Mouse (Mus musculus): ENCODE results near the gene Ftl1. TPM values are rescaled to one million over a fixed set of nuclear protein-coding genes. Genes with fewer than 3 reads are reported as not detected.

Ftl1 gene
- total RNA-seq, 2 experiments from 2014 or later = 302 to 316 TPM

GRCm38 (mm10) chr7:45412421-45412820, 47.3 kb downstream of the Ftl1 start:
- DNase-seq = no peak

GRCm38 (mm10) chr7:45409497-45410163, 50.1 kb downstream of the Ftl1 start:
- no peak for DNase-seq

- no peak for DNase-seq
Observed at GRCm38 (mm10) chr7:45408949-45409348, 50.7 kb downstream of the Ftl1 start.

DNA sequence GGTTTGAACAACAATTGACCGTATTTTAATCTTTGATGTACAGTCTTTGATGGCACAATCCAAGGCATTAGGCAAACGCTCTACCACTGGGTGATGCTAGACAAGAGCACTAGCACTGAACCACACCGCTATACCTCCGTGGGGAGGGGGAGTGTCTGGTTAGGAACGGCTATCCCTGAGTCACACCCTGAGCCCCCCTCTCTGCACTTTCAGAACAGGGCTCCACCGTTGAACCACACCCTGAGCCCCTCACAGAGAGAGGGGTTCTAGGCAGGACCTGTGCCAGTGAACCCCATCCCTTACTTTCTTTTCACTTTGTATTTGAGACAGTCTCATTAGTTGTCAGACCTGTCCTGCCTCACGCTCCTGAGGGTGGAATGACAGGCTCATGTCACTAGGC, 51.3 kb downstream of the Ftl1 start:
- DNase-seq = no peak

Small RNAs within 50 kb of the gene (microRNA-seq; reads per million reads assigned to microRNA genes)
- 0 to 0.69 reads per million in 2 experiments for gene Gm22133

Other genes starting within 250 kb of the Ftl1 start
- gene Dkkl1, start 247.7 kb downstream of the Ftl1 start, total RNA-seq (2021) = not detected
- gene Tead2, start 244.1 kb downstream of the Ftl1 start, total RNA-seq (2021) = 10 to 100 TPM; 66.4 to 69.4 TPM
- gene Cd37, start 220.8 kb downstream of the Ftl1 start, total RNA-seq (2021) = 1 to 10 TPM; 2.1 to 3.6 TPM
- gene Slc6a16, start 218.8 kb downstream of the Ftl1 start, total RNA-seq (2021) = under 1 TPM in 1 of 2 experiments, not detected in 1; 0.18 TPM
- not detected for gene Slc6a21, start 182.4 kb downstream of the Ftl1 start, total RNA-seq (2021)
- 10 to 100 TPM; 26.2 to 29.2 TPM for gene Trpm4, start 126.1 kb downstream of the Ftl1 start, total RNA-seq (2021)
- 100 to 1,000 TPM; 182 to 202 TPM for gene Hrc, start 124.6 kb downstream of the Ftl1 start, total RNA-seq (2021)
- under 1 TPM; 0.26 to 0.34 TPM for gene Ppfia3, start 92.9 kb downstream of the Ftl1 start, total RNA-seq (2021)
- gene Lin7b, start 89.3 kb downstream of the Ftl1 start, total RNA-seq (2021) = 1 to 10 TPM; 1.5 to 2.4 TPM
- 100 to 1,000 TPM; 203 to 223 TPM for gene Snrnp70, start 64.1 kb downstream of the Ftl1 start, total RNA-seq (2021)
- under 1 TPM; 0.43 to 0.59 TPM for gene Kcna7, start 54.2 kb downstream of the Ftl1 start, total RNA-seq (2021)
- gene Ntf5, start 46.2 kb downstream of the Ftl1 start, total RNA-seq (2021) = under 1 TPM; 0.17 to 0.43 TPM
- gene Lhb, start 39.1 kb downstream of the Ftl1 start, total RNA-seq (2021) = not detected
- gene Gys1, start 25.0 kb downstream of the Ftl1 start, total RNA-seq (2021) = 10 to 100 TPM; 82.7 to 90.3 TPM
- gene Ruvbl2, start 21.8 kb downstream of the Ftl1 start, total RNA-seq (2021) = 10 to 100 TPM; 38.7 to 39.3 TPM
- gene Bax, start 7.0 kb upstream of the Ftl1 start, total RNA-seq (2021) = 10 to 100 TPM; 48.6 to 50.7 TPM
- 1 to 10 TPM in 1 of 2 experiments, not detected in 1; 1.1 TPM for gene Tulp2, start 22.0 kb upstream of the Ftl1 start, total RNA-seq (2021)
- gene Gm45808, start 26.9 kb upstream of the Ftl1 start, total RNA-seq (2021) = 1 to 10 TPM; 2.0 to 2.1 TPM
- 1 to 10 TPM; 3.5 to 4.7 TPM for gene Dhdh, start 28.9 kb upstream of the Ftl1 start, total RNA-seq (2021)
- gene Nucb1, start 50.5 kb upstream of the Ftl1 start, total RNA-seq (2021) = 100 to 1,000 TPM; 121 to 131 TPM
- gene Ppp1r15a, start 66.4 kb upstream of the Ftl1 start, total RNA-seq (2021) = 10 to 100 TPM; 40.7 to 42.1 TPM
- 1 to 10 TPM; 3.6 to 4.0 TPM for gene Plekha4, start 66.4 kb upstream of the Ftl1 start, total RNA-seq (2021)
- under 1 TPM in 1 of 2 experiments, not detected in 1; 0.20 TPM for gene Hsd17b14, start 95.0 kb upstream of the Ftl1 start, total RNA-seq (2021)
- gene Bcat2, start 110.3 kb upstream of the Ftl1 start, total RNA-seq (2021) = 10 to 100 TPM; 56.1 to 64.7 TPM
- not detected for gene Fgf21, start 155.6 kb upstream of the Ftl1 start, total RNA-seq (2021)
- not detected for gene Fut1, start 157.4 kb upstream of the Ftl1 start, total RNA-seq (2021)
- gene Izumo1, start 161.9 kb upstream of the Ftl1 start, total RNA-seq (2021) = under 1 TPM; 0.56 to 0.60 TPM
- 10 to 100 TPM; 50.0 to 50.5 TPM for gene Rasip1, start 167.6 kb upstream of the Ftl1 start, total RNA-seq (2021)
- gene Mamstr, start 180.1 kb upstream of the Ftl1 start, total RNA-seq (2021) = 10 to 100 TPM in 1 of 2 experiments, 1 to 10 TPM in 1; 8.8 to 11.7 TPM
- not detected for gene Fut2, start 206.5 kb upstream of the Ftl1 start, total RNA-seq (2021)
- gene Ntn5, start 224.1 kb upstream of the Ftl1 start, total RNA-seq (2021) = not detected
- under 1 TPM; 0.14 to 0.18 TPM for gene Sec1, start 234.5 kb upstream of the Ftl1 start, total RNA-seq (2021)
- 1 to 10 TPM; 4.5 to 5.0 TPM for gene Car11, start 240.0 kb upstream of the Ftl1 start, total RNA-seq (2021)
- gene Dbp, start 245.2 kb upstream of the Ftl1 start, total RNA-seq (2021) = 10 to 100 TPM; 22.6 to 25.1 TPM